Mouse (Mus musculus): ENCODE data around the gene Macrod1.

GRCm38 (mm10) chr19:7066034-7066827, 9.6 kb downstream of the Macrod1 start:
- TF ChIP-seq CTCF (IDR thresholded peaks at IDR 0.05; ENCODE audit: borderline replicate concordance, extremely low read depth, insufficient read depth, insufficient read length) (no peak), POLR2A (IDR thresholded peaks at IDR 0.05; ENCODE audit: borderline replicate concordance, extremely low read depth, insufficient read depth, insufficient read length, poor library complexity, severe bottlenecking) (no peak)

Measured in brain, embryonic 14.5 days (tissue).